Mouse (Mus musculus) neural tube, embryonic 10.5 days (tissue): ENCODE results near the gene Bicdl1.

ENCODE experiments used
- DNase-seq: peaks from one replicate; pipeline ENCODE4 v3.0.0-alpha.2; 2017; ENCODE audit warnings: low spot score; ENCODE audit errors: extremely low spot score

Gene Bicdl1

GRCm38 (mm10) chr5:115668986-115669385 is 62.4 kb downstream of the Bicdl1 start:
- DNase-seq, result no peak

- no peak for DNase-seq
These were observed 63.5 kb downstream of the Bicdl1 start for GRCm38 (mm10) chr5:115667894-115668293.

GRCm38 (mm10) chr5:115667210-115667609 is 64.2 kb downstream of the Bicdl1 start:
- no peak for DNase-seq

- DNase-seq, result no peak
These were observed 64.9 kb downstream of the Bicdl1 start for GRCm38 (mm10) chr5:115666366-115667065.

GRCm38 (mm10) chr5:115662658-115663057 is 68.8 kb downstream of the Bicdl1 start:
- DNase-seq, result no peak

GRCm38 (mm10) chr5:115658352-115658751 is 73.1 kb downstream of the Bicdl1 start:
- no peak for DNase-seq

- no peak for DNase-seq
These were observed 74.2 kb downstream of the Bicdl1 start for GRCm38 (mm10) chr5:115657234-115657633.

GRCm38 (mm10) chr5:115656677-115657076 is 74.7 kb downstream of the Bicdl1 start:
- no peak for DNase-seq

- DNase-seq, result no peak
These were observed 77.6 kb downstream of the Bicdl1 start for GRCm38 (mm10) chr5:115653776-115654175.

GRCm38 (mm10) chr5:115652681-115653575 is 78.5 kb downstream of the Bicdl1 start:
- peak; percentile 100 for DNase-seq

- DNase-seq, result no peak
These were observed 79.6 kb downstream of the Bicdl1 start for GRCm38 (mm10) chr5:115651821-115652220.

GRCm38 (mm10) chr5:115650885-115651284 is 80.5 kb downstream of the Bicdl1 start:
- no peak for DNase-seq

GRCm38 (mm10) chr5:115649699-115650098 is 81.7 kb downstream of the Bicdl1 start:
- no peak for DNase-seq

- DNase-seq, result no peak
These were observed 82.5 kb downstream of the Bicdl1 start for GRCm38 (mm10) chr5:115648876-115649275.

- no peak for DNase-seq
These were observed 87.2 kb downstream of the Bicdl1 start for GRCm38 (mm10) chr5:115644192-115644591.

- DNase-seq, result no peak
These were observed 95.9 kb downstream of the Bicdl1 start for GRCm38 (mm10) chr5:115635536-115635935.

GRCm38 (mm10) chr5:115634046-115634445 is 97.4 kb downstream of the Bicdl1 start:
- no peak for DNase-seq

- no peak for DNase-seq
These were observed 98.4 kb downstream of the Bicdl1 start for GRCm38 (mm10) chr5:115633060-115633459.

- peak; percentile 58 for DNase-seq
These were observed 99.1 kb downstream of the Bicdl1 start for GRCm38 (mm10) chr5:115632358-115632714.

GRCm38 (mm10) chr5:115631505-115632357 is 99.7 kb downstream of the Bicdl1 start, which contains the start of gene Rab35:
TSS of gene Rab35 (plus strand) at chr5:115631908.
- peak; percentile 93 for DNase-seq

- DNase-seq, result no peak
These were observed 101.1 kb downstream of the Bicdl1 start for GRCm38 (mm10) chr5:115630291-115630690.
